In the genomic region with DNA sequence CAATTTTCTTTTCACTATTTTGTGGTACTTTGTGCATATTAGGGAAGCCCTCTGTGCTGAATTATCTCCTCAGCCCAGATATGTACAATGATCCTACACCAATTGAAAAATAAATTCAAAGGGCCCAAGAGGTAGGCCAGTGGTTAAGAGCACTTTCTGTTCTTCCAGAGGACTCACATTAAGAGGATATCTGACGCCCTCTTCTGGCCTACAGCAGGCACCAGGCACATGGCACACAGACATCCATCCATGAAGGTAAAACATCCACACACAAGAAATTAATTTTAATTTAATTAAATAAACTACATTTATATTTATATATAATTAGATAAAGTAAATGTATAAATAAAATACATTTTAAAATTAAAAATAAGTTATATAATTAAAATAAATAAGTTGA, we compare ENCODE assay signal across 8 mouse cellular contexts. TPM values are rescaled to one million over a fixed set of nuclear protein-coding genes. Genes with fewer than 3 reads are reported as not detected.
DNase-seq lines count a peak whose midpoint lies in the region; ATAC-seq and TF ChIP-seq lines count a peak whose summit lies in the region.

No protein-coding gene starts in this region.

- WGBS in liver, embryonic 14.5 days (ENCODE audit: insufficient replicate concordance) = 0% methylated on average over 1 of the region's 1 CpGs
- 10% methylated on average over 1 of the region's 1 CpGs for whole genome bisulfite sequencing in hindbrain, embryonic 12.5 days

- TF ChIP-seq CTCF in layer of hippocampus, adult 2 months (conservative IDR thresholded peaks at IDR 0.05) = peak; percentile 82
- TF ChIP-seq CTCF in liver, embryonic 14.5 days (IDR thresholded peaks at IDR 0.05; ENCODE audit: low read depth) = peak; percentile 54

- no peak overlapping the region for H3K4me3 ChIP-seq in layer of hippocampus, adult 2 months
- no peak overlapping the region for H3K4me3 ChIP-seq in liver, embryonic 14.5 days (ENCODE audit: insufficient read depth in 1 of 2, low read depth in 2 of 2, low read length in 2 of 2)
- no peak overlapping the region for H3K4me3 ChIP-seq in hindbrain, embryonic 12.5 days

- ATAC-seq in liver, embryonic 14.5 days (ENCODE audit: insufficient read depth) = no peak
- no peak for ATAC-seq in hindbrain, embryonic 12.5 days (ENCODE audit: low FRiP score)

- H3K27me3 ChIP-seq in liver, embryonic 14.5 days (ENCODE audit: control insufficient read depth, insufficient read depth, low read length) = no peaks in the 10 kb centered on the region
- H3K27me3 ChIP-seq in hindbrain, embryonic 12.5 days = no peaks in the 10 kb centered on the region

- no peaks in the 10 kb centered on the region for H3K4me1 ChIP-seq in liver, embryonic 14.5 days (replicated peaks; ENCODE audit: control insufficient read depth in 2 of 2, insufficient read depth in 2 of 2, low read length in 1 of 2)
- no peaks in the 10 kb centered on the region for H3K4me1 ChIP-seq in hindbrain, embryonic 12.5 days

- H3K9ac ChIP-seq in liver, embryonic 14.5 days (replicated peaks) = no peak overlapping the region
- H3K9ac ChIP-seq in hindbrain, embryonic 12.5 days = no peak overlapping the region

- DNase-seq in cerebellum, adult 18-20 months = peak; percentile 46 to 47
- no peak for DNase-seq in cerebellum, adult 11-12 months
- peak; percentile 34 to 54 for DNase-seq in layer of hippocampus, adult 2 months (ENCODE audit: low spot score in 2 of 2)
- DNase-seq in layer of hippocampus, postnatal 36 days = no peak
- DNase-seq in MEL-GATA-1-ER (ENCODE audit: extremely low read depth, low read depth) = peak; percentile 28
- peak in 1 of 3 experiments; percentile 18 for DNase-seq in liver, embryonic 14.5 days (ENCODE audit: low read depth in 3 of 3, low spot score in 3 of 3)
- DNase-seq in adrenal gland, postnatal 25 days = no peak

- H3K36me3 ChIP-seq in liver, embryonic 14.5 days (replicated peaks; ENCODE audit: control insufficient read depth, insufficient read depth, low read depth) = no peaks in the 10 kb centered on the region
- H3K36me3 ChIP-seq in hindbrain, embryonic 12.5 days = no peaks in the 10 kb centered on the region

- H3K4me2 ChIP-seq in liver, embryonic 14.5 days (ENCODE audit: low read depth) = no peak overlapping the region
- H3K4me2 ChIP-seq in hindbrain, embryonic 12.5 days (replicated peaks) = no peak overlapping the region

- H3K27ac ChIP-seq in layer of hippocampus, adult 2 months = no peak overlapping the region
- no peak overlapping the region for H3K27ac ChIP-seq in liver, embryonic 14.5 days
- no peak overlapping the region for H3K27ac ChIP-seq in hindbrain, embryonic 12.5 days

- no peaks in the 10 kb centered on the region for H3K9me3 ChIP-seq in liver, embryonic 14.5 days (ENCODE audit: control insufficient read depth, low read length)
- H3K9me3 ChIP-seq in hindbrain, embryonic 12.5 days (replicated peaks) = no peaks in the 10 kb centered on the region

- TF ChIP-seq EP300 in liver, embryonic 14.5 days (IDR thresholded peaks at IDR 0.05; ENCODE audit: low read depth) = no peak

RNA-seq across cellular contexts. Expression of a gene that starts 25.7 kb away (rescaled TPM):
- 10 to 100 TPM; 10.6 to 14.3 TPM for total RNA-seq in layer of hippocampus, adult 2 months (2021)
- total RNA-seq in layer of hippocampus, postnatal 36 days (2021) = 10 to 100 TPM; 10.9 to 12.7 TPM
- 2.2 and 3.1 TPM in 2 replicates for polyA plus RNA-seq in liver, embryonic 14.5 days (2012; rRNA removed)
- 2.5 and 2.9 TPM in 2 replicates for polyA plus RNA-seq in liver, embryonic 14.5 days (2014; fragmentation: Nextera tagmentation; extraction: Ambion mirVana)
- polyA plus RNA-seq in hindbrain, embryonic 12.5 days (2016; fragmentation: Nextera tagmentation; extraction: Ambion mirVana) = 8.6 and 10.2 TPM in 2 replicates
- 16.7 and 18.7 TPM in 2 replicates for total RNA-seq in adrenal gland, postnatal 25 days (2021)

RNA-seq across cellular contexts. Expression of a gene that starts 30.5 kb away (rescaled TPM):
- 10 to 100 TPM; 23.3 to 24.2 TPM for total RNA-seq in layer of hippocampus, adult 2 months (2021)
- total RNA-seq in layer of hippocampus, postnatal 36 days (2021) = 10 to 100 TPM; 22.5 to 22.8 TPM
- 7.1 and 8.0 TPM in 2 replicates for polyA plus RNA-seq in liver, embryonic 14.5 days (2012; rRNA removed)
- 9.6 and 10.0 TPM in 2 replicates for polyA plus RNA-seq in liver, embryonic 14.5 days (2014; fragmentation: Nextera tagmentation; extraction: Ambion mirVana)
- 28.7 and 29.1 TPM in 2 replicates for polyA plus RNA-seq in hindbrain, embryonic 12.5 days (2016; fragmentation: Nextera tagmentation; extraction: Ambion mirVana)
- 21.2 and 21.9 TPM in 2 replicates for total RNA-seq in adrenal gland, postnatal 25 days (2021)

Comparison
In these comparisons a context has a peak if more than half of its experiments do, and no peak if none do; other contexts are left out.
1. DNase-seq: peak in cerebellum, adult 18-20 months (2 of 2), layer of hippocampus, adult 2 months (2 of 2) and MEL-GATA-1-ER (single experiment); none in cerebellum, adult 11-12 months (single experiment), layer of hippocampus, postnatal 36 days (0 of 2) and adrenal gland, postnatal 25 days (single experiment).